Mouse (Mus musculus) kidney, postnatal 0 days (tissue): ENCODE data around the gene Tex33. TPM values are rescaled to one million over a fixed set of nuclear protein-coding genes. Genes with fewer than 3 reads are reported as not detected.

Experiments used
- ATAC-seq: fragments of 200-750 bp; cut with Nextera tagmentation; replicated peaks from 2 replicates; pipeline ENCODE4 v1.8.0; 2017; ENCODE audit warnings: low read depth, moderate number of reproducible peaks, moderate TSS enrichment, moderate library complexity; ENCODE audit not compliant: low FRiP score
- DNase-seq: peaks from one replicate; pipeline ENCODE4 v3.0.0-alpha.2; 2016; ENCODE audit warnings: low spot score
- H3K27ac ChIP-seq: fragments of 300-500 bp; sonication (generic); 2 replicates; pipeline ENCODE4 v1.5.1; 2014; ENCODE audit warnings: mild to moderate bottlenecking
- H3K27me3 ChIP-seq: fragments of 300-500 bp; sonication (generic); 2 replicates; pipeline ENCODE4 v1.6.1; 2014; ENCODE audit warnings: low read length, mixed read lengths; ENCODE audit not compliant: insufficient read depth
- H3K36me3 ChIP-seq: fragments of 300-500 bp; sonication (generic); 2 replicates; pipeline ENCODE4 v1.6.1; 2014; ENCODE audit warnings: low read length, mixed read lengths; ENCODE audit not compliant: insufficient read depth
- H3K4me1 ChIP-seq: fragments of 300-500 bp; sonication (generic); replicated peaks from 2 replicates; pipeline ENCODE4 v1.6.1; 2014; ENCODE audit warnings: antibody characterized with exemption, low read length, mixed read lengths; ENCODE audit not compliant: insufficient read depth
- H3K4me2 ChIP-seq: fragments of 300-500 bp; sonication (generic); 2 replicates; pipeline ENCODE4 v1.6.1; 2014; ENCODE audit warnings: mild to moderate bottlenecking, low read length, moderate library complexity, mixed read lengths
- H3K4me3 ChIP-seq: fragments of 300-500 bp; sonication (generic); replicated peaks from 2 replicates; pipeline ENCODE4 v1.5.1; 2014; ENCODE audit warnings: low read depth, low read length
- H3K9ac ChIP-seq: fragments of 300-500 bp; sonication (generic); 2 replicates; pipeline ENCODE4 v1.6.1; 2014; ENCODE audit warnings: low read depth, low read length
- H3K9me3 ChIP-seq: fragments of 300-500 bp; sonication (generic); replicated peaks from 2 replicates; pipeline ENCODE4 v1.6.1; 2016; ENCODE audit warnings: low read length, inconsistent platforms, mixed read lengths
- CTCF ChIP-seq: IDR thresholded peaks from 2 replicates; pipeline ENCODE4 v1.5.1; 2016; ENCODE audit warnings: antibody characterized with exemption, low read depth, mild to moderate bottlenecking, moderate library complexity
- WGBS: fragments of 180-500 bp; shearing (Covaris S2); extraction: QIAGEN DNeasy Blood & Tissue Kit; methylation state at CpG from one replicate; pipeline ENCODE4 v1.1.7; 2014; 5-methylcytosine and 5-hydroxymethylcytosine counted together
- polyA plus RNA-seq: library from polyadenylated mRNA; unstranded; fragments of >200 nt; fragmentation: Nextera tagmentation; extraction: Ambion mirVana; gene quantifications from 2 replicates; pipeline ENCODE4 v1.2.1, GENCODE M21; 2015

The Tex33 gene
- polyA plus RNA-seq, 1 experiment from 2014 or later: not detected

DNA sequence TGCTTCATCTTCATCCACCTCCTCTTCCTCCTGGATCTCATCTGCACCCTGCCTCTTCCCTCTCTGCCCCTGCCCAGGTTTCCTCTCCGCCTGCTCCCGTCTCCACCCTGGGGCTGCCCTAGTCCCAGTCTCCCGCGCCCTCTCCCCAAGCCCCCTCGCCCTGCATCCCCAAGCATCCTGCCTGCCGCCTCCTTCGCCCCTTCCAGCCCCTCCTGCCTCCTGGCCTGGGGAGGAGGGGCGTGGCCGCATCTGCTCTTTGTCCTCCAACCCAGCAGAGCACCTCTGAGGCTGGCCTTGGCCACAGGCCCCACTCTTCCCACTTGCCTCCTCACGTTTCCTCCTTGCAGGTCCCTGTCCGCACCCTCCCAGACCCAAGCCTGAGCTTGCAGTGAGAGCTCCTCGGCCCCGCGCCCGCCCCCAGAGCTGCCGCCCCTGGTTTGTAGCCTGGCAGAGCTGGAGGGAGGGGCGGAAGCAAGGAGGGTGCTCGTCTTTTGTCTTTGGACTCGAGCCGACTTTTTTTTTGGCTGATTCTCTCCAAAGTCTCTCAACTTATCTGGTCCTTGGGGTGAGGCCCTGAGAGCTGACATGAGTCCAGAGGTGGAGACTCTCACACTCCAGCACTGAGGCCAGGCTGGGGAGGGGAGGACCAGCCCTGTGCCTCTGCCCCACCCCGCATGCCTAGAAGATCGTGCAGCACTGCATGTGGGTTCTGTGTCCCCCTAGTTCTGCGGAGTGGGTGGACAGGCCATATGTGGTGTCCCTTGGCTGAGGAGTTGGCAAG is 41.7 kb upstream of the Tex33 start:
- H3K9ac ChIP-seq: peak overlapping the region; percentile 49; the same call in 1 of the 2 replicates
- H3K4me2 ChIP-seq: peak overlapping the region; percentile 64
- H3K4me3 ChIP-seq: 0 out of 2 replicates have a peak overlapping the region, but pooled peaks have one; percentile 6
- H3K9me3 ChIP-seq: no peaks in the 10 kb centered on the region
- H3K27me3 ChIP-seq: no peaks in the 10 kb centered on the region
- TF ChIP-seq CTCF: no peak
- ATAC-seq (peak; percentile 9; the same call in 1 of the 2 replicates), DNase-seq (no peak)
- peak overlapping the region; percentile 61 for H3K27ac ChIP-seq
- H3K36me3 ChIP-seq: 0 out of 2 replicates have a peak, but pooled peaks cover 9% of the 10 kb centered on the region
- 23% methylated on average over 22 of the region's 23 CpGs for WGBS
- H3K4me1 ChIP-seq: peaks cover 15% of the 10 kb centered on the region

DNA sequence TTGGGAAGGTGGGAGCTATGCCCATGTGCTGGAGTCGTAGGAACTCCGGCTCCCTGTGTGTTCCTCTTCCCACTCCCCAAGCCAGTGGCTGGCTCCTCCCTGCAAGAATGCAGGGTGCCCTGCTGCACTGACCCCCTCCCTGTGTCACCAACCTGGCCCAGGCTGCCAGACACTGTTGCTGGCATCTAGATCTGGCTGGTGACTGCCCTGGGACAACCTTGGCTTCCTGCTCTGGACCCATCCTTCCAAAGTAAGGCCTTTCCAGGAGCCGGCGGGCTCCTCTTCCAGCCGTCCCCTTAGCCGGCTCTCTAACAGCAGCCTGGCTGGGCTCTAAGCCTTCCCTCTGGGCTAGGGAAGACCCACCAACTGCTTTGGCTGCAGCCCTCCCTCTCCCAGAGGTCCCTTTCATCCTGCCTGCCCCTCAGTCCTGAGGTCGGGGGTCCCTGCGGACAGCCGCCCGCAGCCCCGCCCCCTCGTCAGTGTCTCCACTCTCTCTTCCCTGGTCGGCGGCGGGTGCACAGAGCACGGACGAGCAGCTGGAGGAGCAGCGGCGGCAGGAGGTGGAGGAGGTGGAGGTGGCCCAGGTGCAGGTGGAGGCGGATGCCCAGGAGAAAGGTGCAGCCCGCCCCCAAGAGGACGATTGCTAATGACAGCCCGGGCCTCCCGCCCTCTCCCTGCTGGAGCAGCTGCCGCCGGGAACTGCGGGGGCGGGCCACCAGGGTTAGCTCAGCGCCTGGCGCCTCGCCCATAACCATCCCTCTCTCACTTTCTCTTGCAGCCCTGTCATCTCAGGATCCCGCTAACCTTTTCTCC is 40.9 kb upstream of the Tex33 start:
- Histone ChIP-seq H3K9ac (peak overlapping the region; percentile 49; the same call in 1 of the 2 replicates), H3K27me3 (no peaks in the 10 kb centered on the region), H3K4me2 (peak overlapping the region; percentile 64), H3K4me3 (0 out of 2 replicates have a peak overlapping the region, but pooled peaks have one; percentile 6), H3K4me1 (peaks cover 15% of the 10 kb centered on the region), H3K36me3 (peaks cover 14% of the 10 kb centered on the region; the same call in 1 of the 2 replicates), H3K9me3 (no peaks in the 10 kb centered on the region), H3K27ac (peak overlapping the region; percentile 36; the same call in 1 of the 2 replicates)
- 7% methylated on average over 28 of the region's 32 CpGs for WGBS
- peak; percentile 61 for TF ChIP-seq CTCF
- DNase-seq: peak; percentile 94
- peak; percentile 50 for ATAC-seq

DNA sequence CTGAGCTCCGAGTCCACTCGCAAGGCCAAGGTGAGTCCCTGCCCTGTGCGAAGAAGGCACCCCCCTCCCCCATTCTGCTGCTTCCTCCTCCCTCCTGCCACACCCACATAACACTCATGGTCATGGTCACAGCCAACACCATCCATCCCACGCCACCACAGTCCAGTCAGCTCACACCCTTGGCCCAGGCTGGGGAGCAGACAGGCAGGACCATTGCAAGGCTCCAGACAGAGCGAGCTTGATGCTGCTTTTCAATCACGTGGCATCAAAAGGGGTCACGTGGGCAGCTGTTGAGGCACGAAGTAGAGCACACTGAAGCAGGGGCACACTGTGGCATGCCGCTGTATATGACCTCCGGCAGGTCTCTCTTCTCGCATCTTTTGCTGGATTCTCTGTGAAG is 40.0 kb upstream of the Tex33 start:
- 63% methylated on average over 11 of the region's 11 CpGs for WGBS
- H3K4me1 ChIP-seq: peaks cover 20% of the 10 kb centered on the region
- no peak for ATAC-seq
- no peaks in the 10 kb centered on the region for H3K9me3 ChIP-seq
- H3K27me3 ChIP-seq: no peaks in the 10 kb centered on the region
- no peak for TF ChIP-seq CTCF
- H3K4me2 ChIP-seq: no peak overlapping the region
- peaks cover 14% of the 10 kb centered on the region; the same call in 1 of the 2 replicates for H3K36me3 ChIP-seq
- no peak for DNase-seq
- no peak overlapping the region for H3K27ac ChIP-seq
- no peak overlapping the region for H3K9ac ChIP-seq
- no peak overlapping the region for H3K4me3 ChIP-seq

DNA sequence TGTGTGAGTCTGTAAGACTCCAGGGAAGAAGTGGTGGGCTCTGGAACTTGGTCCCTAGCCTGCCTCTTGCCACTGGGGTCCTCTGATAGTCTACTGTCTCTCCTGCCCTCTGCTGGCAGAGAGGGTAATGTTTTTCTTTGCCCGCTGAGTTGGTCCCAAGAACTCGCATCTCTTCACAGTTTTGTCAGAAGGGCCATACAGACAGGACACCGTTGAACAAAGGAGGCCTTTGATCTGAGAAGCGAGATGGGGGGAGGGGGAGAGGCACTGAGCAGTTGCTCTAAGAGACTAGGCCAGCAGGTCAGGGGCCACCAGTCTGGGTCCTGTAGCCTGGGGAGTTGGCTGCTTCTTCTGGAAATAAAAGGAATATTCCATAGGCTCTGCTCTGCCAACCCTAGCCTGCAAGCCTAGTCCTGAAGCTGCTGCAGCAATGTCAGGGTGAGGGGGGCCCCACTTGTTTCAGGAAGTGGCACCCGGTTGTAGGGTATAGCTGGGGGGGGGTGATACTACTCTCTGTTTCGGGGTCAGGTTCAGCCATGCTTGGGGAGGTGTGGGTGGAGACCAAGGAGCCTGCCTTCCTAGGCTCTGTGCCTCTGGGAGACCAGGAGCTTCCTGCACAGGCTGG is 39.3 kb upstream of the Tex33 start:
- TF ChIP-seq CTCF: peak; percentile 79
- ATAC-seq: no peak
- 31% methylated on average over 6 of the region's 6 CpGs for WGBS

DNA sequence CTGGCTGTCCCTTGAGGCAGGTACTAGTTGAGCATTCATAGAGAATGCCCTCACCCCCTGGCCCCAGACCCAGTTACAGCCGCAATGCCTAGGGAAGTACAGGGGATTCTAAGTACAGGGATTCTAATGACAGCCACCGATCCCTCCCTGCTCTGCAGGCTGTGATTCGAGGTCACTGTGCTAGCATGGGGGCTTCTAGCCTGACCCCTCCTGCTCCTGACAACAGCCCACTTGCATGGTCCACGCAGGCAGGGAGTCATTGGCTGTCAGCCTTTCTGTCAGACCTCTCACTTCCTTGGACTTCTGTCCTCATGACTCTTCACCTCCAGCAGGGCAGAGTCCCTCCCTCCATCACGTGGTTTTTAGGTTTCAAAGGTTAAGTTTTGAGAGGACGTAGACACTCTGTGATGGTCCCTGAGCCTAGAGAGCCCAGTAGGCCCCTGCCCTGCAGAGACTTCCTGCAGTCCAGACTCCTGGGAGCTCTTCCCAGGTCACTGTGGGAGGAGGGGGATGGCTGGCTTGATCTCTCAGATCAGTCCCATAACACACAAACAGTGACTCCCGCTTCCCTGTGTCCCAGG is 35.9 kb upstream of the Tex33 start:
- H3K27ac ChIP-seq: peak overlapping the region; percentile 71
- no peak overlapping the region for H3K9ac ChIP-seq
- H3K36me3 ChIP-seq: peaks cover 14% of the 10 kb centered on the region; the same call in 1 of the 2 replicates
- no peaks in the 10 kb centered on the region for H3K9me3 ChIP-seq
- no peak for TF ChIP-seq CTCF
- H3K4me2 ChIP-seq: no peak overlapping the region
- ATAC-seq (peak; percentile 44; the same call in 1 of the 2 replicates), DNase-seq (no peak)
- H3K4me1 ChIP-seq: peaks cover 23% of the 10 kb centered on the region
- WGBS: 77% methylated on average over 7 of the region's 7 CpGs
- no peaks in the 10 kb centered on the region for H3K27me3 ChIP-seq
- H3K4me3 ChIP-seq: no peak overlapping the region

More for the DNA sequence above, 39.3 kb upstream of the Tex33 start:
- H3K36me3 ChIP-seq: peaks cover 14% of the 10 kb centered on the region; the same call in 1 of the 2 replicates
- peak; percentile 77 for DNase-seq
- peaks cover 24% of the 10 kb centered on the region for H3K4me1 ChIP-seq
- H3K9ac ChIP-seq: no peak overlapping the region
- no peaks in the 10 kb centered on the region for H3K9me3 ChIP-seq
- no peak overlapping the region for H3K4me3 ChIP-seq
- no peak overlapping the region for H3K27ac ChIP-seq
- H3K4me2 ChIP-seq: no peak overlapping the region
- H3K27me3 ChIP-seq: no peaks in the 10 kb centered on the region
